Mouse (Mus musculus): ENCODE measurements around the gene Ttc34.

The Ttc34 gene

GRCm38 (mm10) chr4:154837170-154837569 is at the start of gene Ttc34:
Ttc34 (plus strand) TSS chr4:154837459.
- in situ Hi-C loops (cut with MboI, MseI), result no loop called here

- in situ Hi-C loops (cut with MboI, MseI), result no loop called here
These were observed 49.1 kb upstream of the Ttc34 start for GRCm38 (mm10) chr4:154787960-154788702.

GRCm38 (mm10) chr4:154791894-154792293 is 45.4 kb upstream of the Ttc34 start:
- in situ Hi-C loops (cut with MboI, MseI), result no loop called here

- in situ Hi-C loops (cut with MboI, MseI), result no loop called here
These were observed 43.8 kb upstream of the Ttc34 start for GRCm38 (mm10) chr4:154793499-154793898.

- in situ Hi-C loops (cut with MboI, MseI), result no loop called here
These were observed 39.4 kb upstream of the Ttc34 start for GRCm38 (mm10) chr4:154797834-154798233.

- in situ Hi-C loops (cut with MboI, MseI), result no loop called here
These were observed 36.7 kb upstream of the Ttc34 start for GRCm38 (mm10) chr4:154800543-154800942.

GRCm38 (mm10) chr4:154802210-154802609 is 35.0 kb upstream of the Ttc34 start:
- in situ Hi-C loops (cut with MboI, MseI), result no loop called here

GRCm38 (mm10) chr4:154825662-154826061 is 11.6 kb upstream of the Ttc34 start:
- in situ Hi-C loops (cut with MboI, MseI), result loop anchor here (10.0 kb wide), 1 partner anchor 711 kb away; no protein-coding TSS in a partner anchor

GRCm38 (mm10) chr4:154826224-154826623 is 11.0 kb upstream of the Ttc34 start:
- in situ Hi-C loops (cut with MboI, MseI), result loop anchor here (10.0 kb wide), 1 partner anchor 711 kb away; no protein-coding TSS in a partner anchor

- in situ Hi-C loops (cut with MboI, MseI), result loop anchor here (10.0 kb wide), 1 partner anchor 712 kb away; no protein-coding TSS in a partner anchor
These were observed 10.1 kb upstream of the Ttc34 start for GRCm38 (mm10) chr4:154827181-154827580.

GRCm38 (mm10) chr4:154827861-154828610 is 9.2 kb upstream of the Ttc34 start:
- in situ Hi-C loops (cut with MboI, MseI), result loop anchor here (10.0 kb wide), 1 partner anchor 713 kb away; no protein-coding TSS in a partner anchor

GRCm38 (mm10) chr4:154831915-154832573 is 5.2 kb upstream of the Ttc34 start:
- in situ Hi-C loops (cut with MboI, MseI), result no loop called here

GRCm38 (mm10) chr4:154836183-154836915 is 910 bp upstream of the Ttc34 start:
- in situ Hi-C loops (cut with MboI, MseI), result no loop called here

- in situ Hi-C loops (cut with MboI, MseI), result no loop called here
These were observed 1.5 kb downstream of the Ttc34 start for GRCm38 (mm10) chr4:154838741-154839140.

- in situ Hi-C loops (cut with MboI, MseI), result no loop called here
These were observed 2.1 kb downstream of the Ttc34 start for GRCm38 (mm10) chr4:154839406-154839805.

- in situ Hi-C loops (cut with MboI, MseI), result no loop called here
These were observed 15.4 kb downstream of the Ttc34 start for GRCm38 (mm10) chr4:154852696-154853095.

GRCm38 (mm10) chr4:154853881-154854280 is 16.6 kb downstream of the Ttc34 start:
- in situ Hi-C loops (cut with MboI, MseI), result no loop called here

GRCm38 (mm10) chr4:154854676-154855345 is 17.6 kb downstream of the Ttc34 start:
- in situ Hi-C loops (cut with MboI, MseI), result no loop called here

GRCm38 (mm10) chr4:154855721-154856479 is 18.6 kb downstream of the Ttc34 start:
- in situ Hi-C loops (cut with MboI, MseI), result no loop called here

- in situ Hi-C loops (cut with MboI, MseI), result no loop called here
These were observed 19.2 kb downstream of the Ttc34 start for GRCm38 (mm10) chr4:154856480-154856837.

All from T-helper 1 cell (primary cell).